Mouse (Mus musculus) CH12F3 (cell line): ENCODE measurements around the gene Tex21.
"Not testable (repeated sequence)": the region's sequence is repeated elsewhere in the genome, so short reads cannot be mapped to it uniquely, and the experiment has no call there.

ENCODE experiments used
- in situ Hi-C: fragments of 300-500 bp; cut with MboI; formaldehyde crosslinking; loops from 2 replicates; pipeline ENCODE4 v1.14.3; 2020; ENCODE audit warnings: low sequenced_read_pairs

The Tex21 gene

DNA sequence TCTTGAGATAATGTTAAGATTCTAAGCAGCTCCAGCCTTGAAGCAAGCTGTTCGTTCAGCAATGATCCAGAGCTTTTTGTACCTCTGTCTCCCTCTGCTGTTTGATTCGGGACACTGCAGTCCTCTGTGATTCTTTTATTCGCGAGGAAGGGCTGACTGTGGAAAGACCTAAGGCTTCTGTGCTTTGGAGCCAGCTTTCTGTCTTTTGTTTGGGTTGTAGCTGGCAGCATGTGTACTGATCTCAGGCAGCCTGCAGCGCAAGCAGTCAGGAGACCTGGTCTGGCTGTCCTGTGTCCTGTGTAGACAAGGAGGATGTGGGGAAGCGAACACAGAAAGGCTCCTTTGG, 49.9 kb downstream of the Tex21 start:
- in situ Hi-C loops, result loop anchor here (10.0 kb wide), 1 partner anchor 402 kb away; no protein-coding TSS in a partner anchor

DNA sequence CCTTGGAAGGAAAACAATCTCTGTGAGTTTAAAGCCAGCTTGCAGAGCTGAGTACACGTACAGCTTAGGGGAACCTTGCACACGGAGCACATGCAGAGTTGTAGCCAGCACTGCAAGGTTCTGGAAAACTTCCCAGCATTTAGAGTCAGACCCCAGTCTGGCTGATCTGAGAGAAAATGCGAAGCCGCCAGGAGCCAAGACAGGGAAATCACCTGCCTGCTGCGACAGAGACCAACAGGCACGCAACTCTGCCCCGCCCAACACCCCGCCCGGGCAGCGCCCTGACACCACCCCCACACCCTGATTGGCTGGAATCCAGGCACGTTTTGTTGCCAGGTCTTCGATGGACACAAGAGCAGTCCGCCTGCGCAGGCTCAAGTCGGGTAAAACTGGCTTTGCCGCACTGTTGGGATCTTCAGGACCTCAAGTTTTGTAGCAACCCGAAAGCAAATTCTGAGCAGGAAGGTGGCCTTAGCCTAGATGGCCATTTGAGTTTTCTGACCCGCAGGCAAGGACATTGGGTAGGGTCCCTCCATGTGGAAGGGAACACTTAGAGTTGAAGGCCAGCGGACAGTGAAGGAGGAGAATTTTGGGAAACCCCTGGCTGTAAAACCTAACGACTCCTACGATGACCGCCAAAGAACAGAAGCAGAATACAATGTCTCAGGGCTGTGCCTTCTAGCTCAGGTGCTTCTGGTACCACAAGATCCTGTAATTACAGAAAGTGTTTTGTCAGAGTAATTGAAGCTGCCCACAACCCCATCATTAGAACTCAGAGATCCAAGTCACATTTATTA, 50.4 kb downstream of the Tex21 start:
- in situ Hi-C loops, result loop anchor here (10.0 kb wide), 1 partner anchor 401 kb away; no protein-coding TSS in a partner anchor

GRCm38 (mm10) chr12:76194526-76194925, 52.0 kb downstream of the Tex21 start:
- in situ Hi-C loops, result loop anchor here (10.0 kb wide), 1 partner anchor 400 kb away; no protein-coding TSS in a partner anchor

DNA sequence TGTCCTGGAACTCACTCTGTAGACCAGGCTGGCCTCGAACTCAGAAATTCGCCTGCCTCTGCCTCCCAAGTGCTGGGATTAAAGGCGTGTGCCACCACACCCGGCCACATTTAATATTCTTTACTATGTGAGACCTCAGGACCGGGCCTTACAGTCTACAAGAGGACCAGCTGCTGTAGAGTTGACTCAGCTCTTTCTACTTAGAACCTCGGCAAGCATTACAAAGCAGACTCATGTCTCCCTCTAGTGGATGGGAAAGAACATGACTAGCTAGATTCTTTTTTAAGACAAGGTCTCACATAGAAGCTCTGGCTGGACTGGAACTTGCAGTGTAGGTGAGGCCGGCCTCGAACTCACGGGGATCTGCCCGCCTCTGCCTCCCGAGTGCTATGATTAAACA, 55.6 kb downstream of the Tex21 start:
- in situ Hi-C loops, result loop anchor here (10.0 kb wide), 1 partner anchor 396 kb away; no protein-coding TSS in a partner anchor

DNA sequence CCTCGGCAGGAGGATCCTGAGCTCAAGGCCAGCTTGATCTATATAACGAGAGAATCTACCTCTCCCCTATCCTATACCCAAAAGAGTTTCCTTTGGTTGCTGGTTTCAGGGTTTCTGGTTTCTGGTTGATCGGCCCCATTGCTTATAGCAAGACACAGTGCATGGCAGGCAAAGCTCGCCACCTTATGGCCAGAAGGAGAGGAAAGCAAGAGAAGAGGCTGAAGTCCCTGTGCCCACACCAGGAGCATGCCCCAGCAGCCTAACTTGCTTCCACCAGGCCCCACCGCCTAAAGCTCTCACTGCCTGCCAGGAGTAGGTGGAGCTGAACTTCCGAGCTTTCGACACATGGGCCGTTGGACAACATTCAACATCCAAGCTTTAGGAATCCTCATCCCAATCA, 58.7 kb downstream of the Tex21 start:
- in situ Hi-C loops, result no loop called here

DNA sequence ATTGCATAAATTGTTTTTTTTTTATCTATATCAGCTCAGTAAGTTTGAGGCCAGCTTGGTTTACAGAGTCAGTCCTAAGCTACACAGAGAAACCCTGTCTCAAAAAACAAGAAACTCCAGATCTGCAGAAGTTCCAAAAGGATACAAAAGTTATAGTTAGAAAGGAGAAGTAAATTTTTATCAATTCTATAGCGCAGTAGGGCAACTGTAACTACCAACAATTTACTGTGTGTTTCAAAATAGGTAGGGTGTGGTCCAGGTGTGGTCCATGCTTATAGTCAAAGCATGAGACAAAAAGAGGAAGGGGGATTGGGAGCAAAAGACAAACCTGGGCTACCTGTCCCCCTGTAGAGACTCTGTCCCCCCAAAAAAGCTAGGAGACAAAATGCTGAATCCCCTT, 60.1 kb downstream of the Tex21 start:
- in situ Hi-C loops, result no loop called here

DNA sequence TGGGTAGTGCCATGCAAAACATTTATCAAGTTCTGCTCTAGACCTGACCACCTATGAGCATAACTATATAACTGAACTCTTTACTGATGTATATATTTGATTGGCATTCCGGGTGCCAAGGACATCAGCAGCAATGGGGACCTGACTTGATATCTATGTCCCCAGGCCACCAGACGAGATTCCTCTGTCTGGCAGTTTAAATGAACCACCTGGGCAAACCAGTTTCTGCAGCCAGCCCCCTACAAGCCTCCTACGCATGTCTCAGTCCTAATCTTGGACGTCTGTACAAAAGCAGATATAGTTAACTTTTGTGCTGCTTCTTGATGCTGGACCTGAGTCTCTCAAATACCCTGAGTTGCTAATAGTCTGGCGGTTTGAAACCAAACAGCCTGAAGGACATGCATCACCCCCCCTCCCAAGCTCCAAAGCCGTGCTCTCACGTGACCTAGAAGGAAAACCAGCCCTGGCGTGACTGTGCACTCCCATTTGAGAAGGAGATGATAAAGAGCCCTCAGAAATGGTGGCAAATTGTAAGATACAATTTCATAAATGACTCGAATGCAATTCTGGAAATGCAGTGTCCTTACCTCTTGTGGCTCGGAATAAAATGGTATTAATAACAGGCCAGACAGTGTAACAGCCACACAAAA, 61.3 kb downstream of the Tex21 start:
- in situ Hi-C loops, result no loop called here

- in situ Hi-C loops, result no loop called here
Observed at GRCm38 (mm10) chr12:76184271-76184670, 62.3 kb downstream of the Tex21 start.

GRCm38 (mm10) chr12:76182831-76183230, 63.7 kb downstream of the Tex21 start:
- in situ Hi-C loops, result no loop called here

DNA sequence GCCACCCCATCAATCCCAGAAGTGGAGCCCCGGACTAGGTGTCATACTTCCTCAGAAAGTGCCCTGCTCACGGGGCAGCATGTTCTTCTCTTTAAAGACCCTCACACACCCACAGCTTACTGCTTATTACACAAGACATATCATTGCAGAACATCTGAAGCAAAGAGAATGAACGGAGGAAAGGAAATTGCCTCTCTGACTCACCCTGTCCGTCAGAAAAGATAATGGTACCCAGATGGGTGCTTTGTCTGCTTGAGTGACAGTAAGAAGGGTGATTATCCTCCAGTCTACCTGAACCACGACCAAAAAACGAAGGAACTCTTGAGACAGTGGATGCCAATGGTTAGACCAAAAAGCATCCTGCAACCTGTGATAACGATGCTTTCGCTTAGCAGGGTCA, 65.1 kb downstream of the Tex21 start:
- in situ Hi-C loops, result no loop called here

GRCm38 (mm10) chr12:76180442-76180841, 66.1 kb downstream of the Tex21 start:
- in situ Hi-C loops, result no loop called here

DNA sequence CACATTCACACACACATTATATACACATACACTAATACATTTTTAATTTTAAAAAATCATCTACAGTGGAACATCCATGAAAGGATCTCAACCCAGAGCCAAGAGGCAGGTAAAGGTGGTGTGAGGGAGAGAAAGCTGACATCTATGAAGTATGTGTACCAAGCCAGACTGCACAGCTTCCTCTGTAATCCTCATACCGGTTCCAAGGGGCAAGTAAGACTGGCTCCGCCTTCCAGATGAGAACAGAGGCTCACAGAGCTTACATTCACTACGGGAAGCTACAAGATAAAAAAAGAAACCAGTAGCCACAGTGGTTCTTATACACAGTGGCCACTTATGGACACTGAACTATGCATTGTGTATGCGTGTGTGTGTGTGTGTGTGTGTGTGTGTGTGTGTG, 67.0 kb downstream of the Tex21 start:
- in situ Hi-C loops, result loop anchor here (10.0 kb wide), 2 partner anchors 165 to 405 kb away; no protein-coding TSS in a partner anchor

DNA sequence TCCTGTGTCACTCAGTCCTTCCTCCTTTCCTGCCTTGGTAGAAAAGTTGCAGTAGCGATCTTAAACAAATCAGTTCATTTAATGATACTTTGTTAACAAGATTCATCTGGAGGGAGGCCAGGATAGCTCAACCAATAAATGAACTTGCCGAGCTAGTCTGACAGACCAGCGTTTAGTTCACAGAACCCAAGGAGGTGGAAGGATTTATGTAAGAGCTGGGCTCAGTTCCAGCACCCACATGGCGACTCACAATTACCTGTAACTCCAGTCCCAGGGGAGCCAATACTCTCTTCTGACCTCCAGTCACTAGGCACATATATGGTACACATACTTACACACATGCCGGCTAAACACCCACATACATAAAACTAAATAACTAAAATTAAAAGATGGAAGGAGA, 67.5 kb downstream of the Tex21 start:
- in situ Hi-C loops, result loop anchor here (10.0 kb wide), 2 partner anchors 164 to 404 kb away; no protein-coding TSS in a partner anchor

- in situ Hi-C loops, result loop anchor here (10.0 kb wide), 2 partner anchors 163 to 403 kb away; no protein-coding TSS in a partner anchor
Observed at GRCm38 (mm10) chr12:76177864-76178518, 68.6 kb downstream of the Tex21 start.

GRCm38 (mm10) chr12:76177000-76177863, 69.3 kb downstream of the Tex21 start, which contains the start of gene Esr2:
Gene Esr2 (minus strand): TSS chr12:76177259.
- in situ Hi-C loops, result loop anchor here (10.0 kb wide), 2 partner anchors 162 to 402 kb away; no protein-coding TSS in a partner anchor

GRCm38 (mm10) chr12:76165641-76166040, 80.9 kb downstream of the Tex21 start:
- in situ Hi-C loops, result no loop called here

DNA sequence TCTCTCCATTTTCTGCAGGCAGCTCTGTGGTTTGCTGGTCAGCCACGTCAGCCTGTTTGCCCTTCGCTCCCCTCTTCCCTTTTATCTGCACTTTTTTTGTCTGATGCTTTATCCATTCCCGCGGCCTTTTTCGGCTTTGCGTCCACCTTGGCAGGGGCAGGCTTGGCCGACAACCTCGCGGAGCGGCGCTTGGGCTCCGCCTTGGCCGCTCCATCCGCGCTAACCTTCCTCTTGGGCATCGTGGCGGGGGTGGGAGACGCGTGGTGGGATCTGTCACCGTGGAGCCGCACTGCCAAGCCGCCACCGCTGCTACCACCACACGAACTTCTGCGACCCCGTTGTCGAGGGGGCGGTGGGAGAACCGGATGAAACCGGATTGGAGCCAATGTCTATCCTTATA, 94.2 kb downstream of the Tex21 start:
- in situ Hi-C loops, result not testable (repeated sequence)
